Mouse (Mus musculus) left cerebral cortex, postnatal 36 days (tissue): ENCODE measurements around the gene Tnfrsf13c. TPM values are rescaled to one million over a fixed set of nuclear protein-coding genes. Genes with fewer than 3 reads are reported as not detected.

Experiments used
- DNase-seq, 2 experiments: peaks; one replicate each; pipeline ENCODE4 v3.0.0; 2021 to 2022; ENCODE audit warnings: low spot score in 2 of 2, mixed read lengths in 1 of 2
- intact Hi-C: fragments of 180-260 bp; cut with DNase I; formaldehyde crosslinking; loops from one replicate; pipeline ENCODE4 v1.15.1; 2025
- microRNA-seq: library from miRNA; unstranded; fragments of <30 nt; microRNA quantifications from one replicate; pipeline ENCODE4 v1.2.0, GENCODE M21; 2022
- total RNA-seq, 2 experiments: library from RNA; stranded (reverse); gene quantifications; 2 replicates each; pipeline ENCODE4 v1.2.3; 2021

Gene Tnfrsf13c
- total RNA-seq, 2 experiments from 2014 or later, result 0.22 to 1.1 TPM

DNA sequence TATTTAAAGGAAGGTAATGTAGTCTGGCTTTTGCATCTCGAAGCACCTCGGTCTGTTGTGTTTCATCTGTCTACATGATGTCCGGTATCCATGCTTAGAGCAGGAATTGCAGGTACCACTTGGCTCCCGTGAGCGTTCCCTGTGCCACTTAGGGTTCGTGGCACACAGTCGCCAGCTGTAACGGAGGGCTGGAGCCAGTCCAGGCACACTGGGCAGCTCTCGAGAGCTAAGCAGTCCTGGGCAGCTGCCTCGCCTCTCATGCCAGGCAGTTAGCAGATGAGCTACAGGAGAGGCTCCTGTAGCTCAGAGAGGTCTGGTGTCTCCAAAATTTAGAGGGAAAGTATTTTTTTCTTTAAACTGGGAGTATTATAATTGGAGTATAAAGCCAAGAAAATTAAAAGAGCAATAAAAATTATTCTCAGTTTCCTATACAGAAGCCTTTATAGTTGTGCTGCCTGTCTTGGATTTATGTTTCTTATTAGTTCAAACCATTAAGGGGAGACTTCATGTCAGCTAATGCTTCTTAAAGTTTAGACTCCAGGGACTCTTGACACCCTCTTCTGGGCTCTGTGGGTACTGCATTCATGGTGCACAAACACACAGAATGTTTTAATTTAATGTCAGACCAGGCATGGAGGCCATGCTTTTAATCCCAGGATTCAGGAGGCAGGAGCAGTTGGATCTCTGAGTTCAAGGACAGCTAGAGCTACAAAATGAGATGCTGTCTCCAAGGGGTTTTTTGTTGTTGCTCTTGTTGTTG lies 35.5 kb downstream of the Tnfrsf13c start:
- DNase-seq, result no peak
- intact Hi-C loops, result no loop called here

DNA sequence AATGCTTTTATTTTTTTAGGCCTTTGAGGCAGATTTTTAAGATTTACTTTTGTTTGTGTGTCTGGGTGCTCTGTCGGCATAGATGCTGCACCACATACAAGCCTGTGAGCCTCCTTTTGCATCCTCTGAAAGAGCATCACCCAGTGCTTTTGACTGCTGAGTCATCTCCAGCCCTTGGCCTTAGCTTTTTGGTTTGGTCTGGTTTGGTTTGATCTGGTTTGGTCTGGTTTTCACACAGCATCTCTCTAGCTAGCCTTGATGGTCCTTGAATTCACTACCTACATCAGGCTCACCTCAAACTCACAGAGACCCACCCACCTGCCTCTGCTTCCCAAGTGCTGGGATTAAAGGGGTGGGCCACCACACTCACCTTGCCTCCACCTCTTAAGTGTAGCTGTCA lies 36.2 kb downstream of the Tnfrsf13c start:
- DNase-seq, result no peak
- intact Hi-C loops, result no loop called here

DNA sequence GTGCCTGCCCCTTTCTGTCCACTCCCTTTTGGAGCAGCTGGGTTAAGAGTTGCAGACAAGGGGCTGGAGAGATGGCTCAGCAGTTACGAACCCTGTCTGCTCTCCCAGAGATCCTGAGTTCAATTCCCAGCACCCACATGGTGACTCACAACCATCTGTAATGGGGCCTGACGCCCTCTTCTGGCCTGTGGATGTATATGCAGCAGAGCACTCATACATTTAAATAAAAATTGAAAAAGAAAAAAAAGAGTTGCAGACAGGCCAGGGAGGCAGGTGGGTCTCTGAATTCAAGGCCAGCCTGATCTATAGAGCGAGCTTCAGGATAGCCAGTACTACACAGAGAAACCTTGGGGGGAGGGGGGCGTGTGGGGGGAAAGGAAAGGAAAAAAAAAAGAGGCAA lies 36.8 kb downstream of the Tnfrsf13c start:
- intact Hi-C loops, result no loop called here
- no peak for DNase-seq

DNA sequence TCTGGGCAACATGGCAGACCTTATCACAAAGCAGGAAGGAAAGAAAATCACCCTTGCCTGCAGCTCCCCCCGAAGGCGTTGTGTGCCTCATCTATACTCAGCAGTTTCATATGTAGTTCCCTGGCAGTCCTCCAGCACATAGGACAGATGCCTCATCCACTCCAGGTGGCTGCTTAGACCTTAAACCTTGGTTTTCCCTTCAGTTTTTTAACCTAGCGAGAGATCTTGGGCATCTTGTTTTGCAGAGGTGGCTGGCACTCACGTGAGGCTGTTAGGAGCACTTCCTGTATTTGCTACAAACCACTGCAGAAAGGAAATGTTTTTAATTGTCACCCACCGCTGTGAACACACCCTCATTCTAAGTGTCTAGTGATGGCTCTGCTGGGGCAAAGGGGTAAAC lies 37.2 kb downstream of the Tnfrsf13c start:
- intact Hi-C loops, result no loop called here
- no peak for DNase-seq

DNA sequence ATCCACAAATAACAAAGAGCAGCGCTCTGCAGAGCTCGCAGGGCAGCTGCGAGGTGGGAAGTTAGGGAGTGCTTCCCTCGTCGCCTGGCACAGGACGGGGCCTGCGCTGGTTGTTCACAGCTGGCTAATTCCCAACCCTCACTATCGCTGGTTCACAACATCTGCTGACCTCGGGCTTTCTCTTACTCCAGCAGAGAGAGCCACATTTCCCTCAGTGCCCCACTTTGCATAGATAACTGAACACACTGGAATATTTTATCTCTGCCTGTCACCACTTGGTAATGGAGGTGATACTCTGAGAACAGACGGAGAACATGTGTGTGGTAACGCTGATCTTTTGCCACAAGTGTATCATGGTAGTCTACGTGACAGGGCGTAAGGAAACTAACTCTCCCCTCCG lies 38.0 kb downstream of the Tnfrsf13c start:
- DNase-seq, result no peak
- intact Hi-C loops, result no loop called here

DNA sequence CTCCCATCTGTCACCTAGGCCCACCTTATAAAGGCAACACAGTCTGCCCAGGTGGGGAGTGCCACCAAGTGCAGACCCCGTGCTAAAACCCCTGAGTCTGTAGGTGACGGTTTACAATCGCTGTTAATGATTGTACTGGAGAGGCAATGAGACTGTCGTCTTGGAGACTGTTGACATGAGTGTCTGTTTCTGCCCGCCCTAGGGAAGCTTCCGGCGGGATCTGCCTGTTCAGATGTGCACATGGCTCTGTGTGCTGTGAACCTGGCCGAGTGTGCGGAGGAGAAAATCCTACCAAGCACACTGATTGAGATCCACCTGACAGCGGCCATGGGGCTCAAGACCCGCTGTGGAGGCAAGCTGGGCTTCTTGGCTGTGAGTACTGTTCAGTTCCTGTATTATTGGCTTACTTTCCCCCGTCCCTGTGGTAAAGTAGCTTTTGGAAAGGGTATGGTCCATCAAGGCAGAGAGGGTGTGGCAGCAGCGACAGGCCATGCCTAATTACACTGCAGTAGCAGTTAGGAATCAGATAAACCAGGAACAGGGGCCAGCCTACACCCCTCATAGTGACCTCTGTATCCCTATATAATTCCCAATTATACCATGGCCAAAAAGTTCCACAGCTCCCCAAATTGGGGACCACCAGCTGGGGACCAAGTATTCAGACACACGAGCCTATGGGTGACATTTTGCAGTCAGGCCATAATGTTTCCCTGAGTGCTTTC lies 38.9 kb downstream of the Tnfrsf13c start:
- DNase-seq, result no peak
- intact Hi-C loops, result no loop called here

DNA sequence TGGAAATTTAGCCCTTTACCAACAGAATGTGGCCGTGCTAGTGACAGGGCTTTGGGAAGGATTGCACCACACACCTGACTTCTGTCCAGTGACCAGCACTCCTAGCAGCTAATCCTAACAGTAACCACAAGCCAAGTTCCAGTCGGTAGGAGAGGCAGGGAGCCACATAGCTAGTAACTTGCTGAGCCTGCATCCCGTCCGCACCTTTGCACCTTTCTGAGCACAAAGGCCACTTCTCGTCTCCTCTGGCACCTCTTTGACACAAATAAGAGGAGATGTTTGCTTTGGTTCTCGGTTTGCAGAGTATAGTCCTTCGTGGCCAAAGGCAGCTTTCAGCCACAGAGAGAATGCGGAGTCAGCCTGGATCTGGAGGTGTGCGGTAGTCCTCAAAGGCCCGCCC lies 39.5 kb downstream of the Tnfrsf13c start:
- intact Hi-C loops, result no loop called here
- DNase-seq, result no peak

DNA sequence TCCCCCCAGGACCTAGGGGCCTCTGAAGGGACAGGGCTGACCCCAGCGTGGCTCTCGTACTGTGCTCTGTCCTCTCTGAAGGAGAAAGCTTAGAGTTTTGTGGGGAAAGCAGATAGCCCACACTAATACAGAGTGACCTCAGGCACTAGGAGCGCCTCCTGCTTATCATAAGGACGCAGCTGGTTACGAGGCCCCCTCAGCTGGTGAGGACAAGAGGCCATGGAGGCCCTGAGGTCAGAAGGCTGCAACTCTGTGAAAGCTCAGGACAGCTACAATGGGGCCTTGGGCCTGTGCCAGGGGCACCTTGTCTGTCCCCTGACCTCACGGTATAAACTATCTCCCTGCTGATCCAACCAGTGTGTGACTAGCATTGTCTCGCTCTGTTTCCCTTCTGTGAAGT lies 40.0 kb downstream of the Tnfrsf13c start:
- DNase-seq, result no peak
- intact Hi-C loops, result no loop called here

DNA sequence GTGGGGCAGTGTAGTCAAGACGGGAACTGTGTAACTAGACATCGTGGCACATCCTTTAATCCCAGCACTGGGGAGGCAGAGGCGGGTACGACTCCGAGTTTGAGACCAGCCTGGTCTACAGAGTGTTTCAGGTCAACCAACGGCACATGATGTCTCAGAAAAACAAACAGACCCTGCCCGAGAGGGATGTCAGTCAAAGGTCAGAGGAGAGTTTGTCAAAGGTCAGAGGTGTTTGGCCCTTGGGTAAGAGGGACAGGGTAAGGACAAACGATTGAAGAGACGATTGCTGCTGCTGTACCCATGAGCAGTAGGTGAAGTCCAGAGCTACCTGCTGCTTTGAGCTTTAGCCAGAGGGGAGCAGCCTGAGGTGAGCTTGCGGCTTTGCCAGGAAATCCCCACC lies 40.6 kb downstream of the Tnfrsf13c start:
- DNase-seq, result no peak
- intact Hi-C loops, result no loop called here

- intact Hi-C loops, result no loop called here
- DNase-seq, result no peak
Observed at GRCm38 (mm10) chr15:82182311-82182710, 41.9 kb downstream of the Tnfrsf13c start.

DNA sequence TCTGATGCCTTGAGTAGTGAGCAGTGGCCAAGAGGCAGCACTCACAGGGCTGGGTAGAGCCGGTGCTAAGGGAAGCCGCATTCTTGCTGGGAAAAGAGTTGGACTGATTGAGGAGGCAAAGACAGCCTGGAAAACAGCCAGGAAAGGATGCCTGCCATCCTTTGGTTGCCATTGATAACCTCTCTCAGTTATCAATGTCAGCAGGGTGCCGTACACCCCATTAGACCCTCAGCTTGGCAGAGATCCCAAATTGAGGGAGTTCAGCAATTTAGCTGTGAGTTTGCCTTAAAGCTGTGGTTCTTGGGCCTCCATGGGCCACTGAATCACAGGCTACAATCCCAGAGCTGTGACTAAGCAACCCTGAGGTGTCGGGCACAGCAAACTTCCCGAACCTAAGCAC lies 43.0 kb downstream of the Tnfrsf13c start:
- intact Hi-C loops, result no loop called here
- DNase-seq, result no peak

GRCm38 (mm10) chr15:82177743-82178290 lies 46.4 kb downstream of the Tnfrsf13c start:
- no peak for DNase-seq
- intact Hi-C loops, result no loop called here

- intact Hi-C loops, result no loop called here
- no peak for DNase-seq
Observed at GRCm38 (mm10) chr15:82175091-82175490, 49.1 kb downstream of the Tnfrsf13c start.

DNA sequence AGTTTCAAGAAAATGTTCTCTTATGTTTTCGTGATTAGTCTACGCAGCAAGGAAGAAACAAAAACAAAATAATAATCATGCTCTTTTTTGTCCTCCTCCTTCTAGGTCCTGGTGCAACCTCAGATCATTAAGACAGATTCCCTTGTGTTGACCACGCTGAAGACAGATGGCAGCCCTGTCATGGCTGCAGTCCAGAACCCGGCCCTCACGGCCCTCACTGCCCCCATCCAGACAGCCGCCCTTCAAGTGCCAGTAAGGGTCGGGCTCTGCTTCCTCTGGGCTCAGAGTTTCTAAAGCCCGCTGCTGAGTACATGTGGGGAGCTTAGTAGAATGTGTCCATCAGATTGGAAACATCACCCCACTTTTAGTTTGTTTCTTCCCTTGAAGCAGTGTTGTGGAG lies 51.5 kb downstream of the Tnfrsf13c start:
- intact Hi-C loops, result no loop called here
- no peak for DNase-seq

Small RNA genes within 50 kb of the gene (microRNA-seq; reads per million reads assigned to microRNA genes)
- gene Mir33, result 18.0 reads per million, percentile 38 among the genes with 10 or more reads in this experiment

Other genes with a start within 250 kb of the Tnfrsf13c start
- not detected for gene 1700029P11Rik, start 243.8 kb downstream of the Tnfrsf13c start, total RNA-seq
- 10 to 100 TPM; 19.1 to 33.7 TPM for gene Xrcc6, start 236.5 kb downstream of the Tnfrsf13c start, total RNA-seq
- gene Desi1, start 190.5 kb downstream of the Tnfrsf13c start, total RNA-seq, result 100 to 1,000 TPM; 103 to 118 TPM
- gene Snu13, start 176.8 kb downstream of the Tnfrsf13c start, total RNA-seq, result 100 to 1,000 TPM; 102 to 107 TPM
- gene 4930407I10Rik, start 165.2 kb downstream of the Tnfrsf13c start, total RNA-seq, result not detected
- 1 to 10 TPM; 3.4 to 3.6 TPM for gene Mei1, start 154.4 kb downstream of the Tnfrsf13c start, total RNA-seq
- gene Ccdc134, start 96.4 kb downstream of the Tnfrsf13c start, total RNA-seq, result 10 to 100 TPM in 1 of 2 experiments, 1 to 10 TPM in 1; 9.5 to 14.2 TPM
- 100 to 1,000 TPM; 183 to 198 TPM for gene Srebf2, start 77.2 kb downstream of the Tnfrsf13c start, total RNA-seq
- gene Shisa8, start 11.6 kb downstream of the Tnfrsf13c start, total RNA-seq, result 1 to 10 TPM; 3.6 to 4.7 TPM
- 1 to 10 TPM; 3.1 to 4.1 TPM for gene Cenpm, start 20.4 kb upstream of the Tnfrsf13c start, total RNA-seq
- gene 1500009C09Rik, start 28.0 kb upstream of the Tnfrsf13c start, total RNA-seq, result 100 to 1,000 TPM in 1 of 2 experiments, 10 to 100 TPM in 1; 97.8 to 105 TPM
- 100 to 1,000 TPM; 503 to 533 TPM for gene Sept3, start 50.5 kb upstream of the Tnfrsf13c start, total RNA-seq
- gene Wbp2nl, start 74.6 kb upstream of the Tnfrsf13c start, total RNA-seq, result not detected
- gene Naga, start 114.6 kb upstream of the Tnfrsf13c start, total RNA-seq, result 10 to 100 TPM; 35.9 to 39.3 TPM
- 1 to 10 TPM in 1 of 2 experiments, under 1 TPM in 1; 0.57 to 1.4 TPM for gene Pheta2, start 114.6 kb upstream of the Tnfrsf13c start, total RNA-seq
- 100 to 1,000 TPM; 127 to 144 TPM for gene Smdt1, start 114.6 kb upstream of the Tnfrsf13c start, total RNA-seq
- 100 to 1,000 TPM; 198 to 199 TPM for gene Ndufa6, start 130.0 kb upstream of the Tnfrsf13c start, total RNA-seq
- 10 to 100 TPM; 27.6 to 32.4 TPM for gene Cyp2d22, start 155.9 kb upstream of the Tnfrsf13c start, total RNA-seq
- gene Cyp2d11, start 169.7 kb upstream of the Tnfrsf13c start, total RNA-seq, result under 1 TPM in 1 of 2 experiments, not detected in 1; 0.27 TPM
- gene Cyp2d10, start 182.8 kb upstream of the Tnfrsf13c start, total RNA-seq, result not detected
- gene Cyp2d9, start 209.1 kb upstream of the Tnfrsf13c start, total RNA-seq, result not detected